Comparison of ENCODE assay signal across 8 mouse cellular contexts in the genomic region with DNA sequence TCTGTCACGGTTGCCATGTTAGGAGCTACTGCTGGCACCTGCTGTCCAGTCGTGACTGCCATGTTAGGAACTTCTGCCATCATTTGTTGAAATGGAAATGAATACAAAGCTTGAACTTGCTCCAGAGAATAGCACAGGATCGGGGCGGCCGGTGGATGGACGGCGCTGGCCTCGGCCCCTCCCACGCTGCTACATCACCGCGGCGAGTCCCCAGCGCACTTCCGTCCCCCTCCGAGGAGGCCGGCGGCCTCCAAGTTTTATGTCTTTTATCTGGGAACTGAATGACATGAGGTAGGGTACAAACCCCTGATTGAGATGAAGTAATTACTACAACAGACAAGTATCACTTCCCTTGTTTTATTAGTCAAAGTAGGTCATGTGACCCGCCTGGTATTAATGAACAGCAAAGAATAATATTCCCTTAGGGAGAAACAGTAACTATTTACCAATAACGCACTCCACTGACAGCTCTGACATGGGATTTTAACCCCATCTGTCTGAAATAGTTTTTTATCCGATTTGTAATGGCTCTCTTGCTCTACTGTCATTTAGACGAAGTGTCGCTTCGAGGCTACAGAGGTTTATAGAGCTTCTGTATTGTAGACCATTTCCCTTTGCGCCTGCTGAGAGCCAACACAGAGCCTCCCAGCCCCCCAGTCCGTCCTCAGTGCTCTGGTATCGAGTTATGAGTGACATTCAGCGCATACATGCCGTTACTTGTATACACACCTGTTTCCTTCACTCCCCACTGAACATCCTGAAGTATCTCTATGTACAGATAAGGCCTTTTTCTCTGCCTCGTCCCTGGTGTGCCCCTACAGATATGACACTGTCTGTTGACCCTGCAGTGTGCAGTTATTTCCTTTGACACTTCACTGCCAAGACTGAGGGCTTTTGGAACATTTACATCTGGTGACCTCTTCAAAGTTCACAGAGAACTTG. TPM values are rescaled to one million over a fixed set of nuclear protein-coding genes. Genes with fewer than 3 reads are reported as not detected.
DNase-seq lines count a peak whose midpoint lies in the region; ATAC-seq and TF ChIP-seq lines count a peak whose summit lies in the region.

No protein-coding gene starts in this region.

- peak; percentile 92 for TF ChIP-seq EP300 in liver, postnatal 0 days (IDR thresholded peaks at IDR 0.05; ENCODE audit: low read depth)

- H3K4me3 ChIP-seq in spleen, adult 2 months (ENCODE audit: extremely low read depth, insufficient read depth, insufficient read length), result peak overlapping the region; percentile 11; the same call in 1 of the 2 replicates
- H3K4me3 ChIP-seq in forebrain, postnatal 0 days (ENCODE audit: low read depth, low read length), result no peak overlapping the region
- no peak overlapping the region for H3K4me3 ChIP-seq in liver, postnatal 0 days (ENCODE audit: low read depth, low read length)

- no peaks in the 10 kb centered on the region for H3K36me3 ChIP-seq in spleen, adult 2 months (ENCODE audit: control insufficient read depth, insufficient read depth, low read length)
- no peaks in the 10 kb centered on the region for H3K36me3 ChIP-seq in forebrain, postnatal 0 days (ENCODE audit: insufficient read depth)
- no peaks in the 10 kb centered on the region for H3K36me3 ChIP-seq in liver, postnatal 0 days (replicated peaks; ENCODE audit: insufficient read depth, low read length)

- 49% methylated on average over 28 of the region's 29 CpGs for WGBS in spleen, adult 2 months
- WGBS in forebrain, postnatal 0 days, result 65% methylated on average over 28 of the region's 29 CpGs
- 39% methylated on average over 28 of the region's 29 CpGs for WGBS in liver, postnatal 0 days (ENCODE audit: insufficient replicate concordance)

- TF ChIP-seq POLR2A in spleen, adult 2 months (IDR thresholded peaks at IDR 0.05; ENCODE audit: low read depth, low read length), result no peak

- no peak for TF ChIP-seq CTCF in spleen, adult 2 months (IDR thresholded peaks at IDR 0.05; ENCODE audit: extremely low read depth, insufficient read depth, insufficient read length, insufficient replicate concordance)
- TF ChIP-seq CTCF in forebrain, postnatal 0 days (IDR thresholded peaks at IDR 0.05; ENCODE audit: low read depth), result no peak
- TF ChIP-seq CTCF in liver, postnatal 0 days (IDR thresholded peaks at IDR 0.05; ENCODE audit: low read depth), result no peak

- no peaks in the 10 kb centered on the region for H3K9me3 ChIP-seq in forebrain, postnatal 0 days (ENCODE audit: low read length)
- no peaks in the 10 kb centered on the region for H3K9me3 ChIP-seq in liver, postnatal 0 days (ENCODE audit: low read length)

- no peak for DNase-seq in spleen, adult 2 months (ENCODE audit: low read depth in 1 of 2, low spot score in 2 of 2)
- no peak for DNase-seq in spleen, postnatal 10 days (ENCODE audit: low spot score in 2 of 2)
- DNase-seq in forebrain, postnatal 0 days, result no peak
- DNase-seq in liver, postnatal 0 days, result no peak
- peak; percentile 41 to 61 for DNase-seq in thymus, postnatal 36 days
- no peak for DNase-seq in adrenal gland, adult (ENCODE audit: inconsistent age in 2 of 2, low spot score in 1 of 2)
- no peak for DNase-seq in embryo, embryonic 10 days (ENCODE audit: low spot score)
- no peak for DNase-seq in kidney, postnatal 14 days

- H3K4me1 ChIP-seq in spleen, adult 2 months (ENCODE audit: control insufficient read depth, insufficient read depth, insufficient read length), result no peaks in the 10 kb centered on the region; the same call in 1 of the 2 replicates
- no peaks in the 10 kb centered on the region for H3K4me1 ChIP-seq in forebrain, postnatal 0 days (ENCODE audit: insufficient read depth)
- H3K4me1 ChIP-seq in liver, postnatal 0 days (ENCODE audit: insufficient read depth), result peaks cover 20% of the 10 kb centered on the region

- peak; percentile 81 for ATAC-seq in forebrain, postnatal 0 days
- ATAC-seq in liver, postnatal 0 days, result peak; percentile 84

- no peak overlapping the region for H3K4me2 ChIP-seq in forebrain, postnatal 0 days (ENCODE audit: low read depth)
- peak overlapping the region; percentile 15 for H3K4me2 ChIP-seq in liver, postnatal 0 days (ENCODE audit: low read depth, low read length)

- no peaks in the 10 kb centered on the region for H3K27me3 ChIP-seq in spleen, adult 2 months (ENCODE audit: control insufficient read depth, insufficient read depth, low read length)
- no peaks in the 10 kb centered on the region for H3K27me3 ChIP-seq in forebrain, postnatal 0 days (ENCODE audit: insufficient read depth, low read length)
- H3K27me3 ChIP-seq in liver, postnatal 0 days (ENCODE audit: insufficient read depth, low read length), result no peaks in the 10 kb centered on the region

- no peak overlapping the region for H3K27ac ChIP-seq in spleen, adult 2 months (ENCODE audit: insufficient read depth, low read length)
- H3K27ac ChIP-seq in forebrain, postnatal 0 days (ENCODE audit: low read depth, low read length), result no peak overlapping the region
- H3K27ac ChIP-seq in liver, postnatal 0 days (ENCODE audit: low read depth), result peak overlapping the region; percentile 12; the same call in 1 of the 2 replicates

- H3K9ac ChIP-seq in forebrain, postnatal 0 days, result no peak overlapping the region
- H3K9ac ChIP-seq in liver, postnatal 0 days (replicated peaks), result no peak overlapping the region

RNA-seq across cellular contexts. Expression of a gene that starts 37.3 kb away (rescaled TPM):
- polyA plus RNA-seq in spleen, adult 2 months (2012; rRNA removed), result 0.16 and 0.35 TPM in 2 replicates
- 9.8 and 11.4 TPM in 2 replicates for total RNA-seq in forebrain, postnatal 0 days (2014; rRNA removed)
- 10.1 and 14.1 TPM in 2 replicates for polyA plus RNA-seq in forebrain, postnatal 0 days (2015; fragmentation: Nextera tagmentation; extraction: Ambion mirVana)
- polyA plus RNA-seq in liver, postnatal 0 days (2015; fragmentation: Nextera tagmentation; extraction: Ambion mirVana), result 0.07 and 0.21 TPM in 2 replicates

Comparison
In these comparisons a context has a peak if more than half of its experiments do, and no peak if none do; other contexts are left out.
1. DNase-seq: peak in thymus, postnatal 36 days (2 of 2); none in spleen, adult 2 months (0 of 2), spleen, postnatal 10 days (0 of 2), forebrain, postnatal 0 days (single experiment), liver, postnatal 0 days (single experiment), adrenal gland, adult (0 of 2), embryo, embryonic 10 days (single experiment) and kidney, postnatal 14 days (single experiment).